ENCODE assay signal across 25 mouse cellular contexts in the genomic region with DNA sequence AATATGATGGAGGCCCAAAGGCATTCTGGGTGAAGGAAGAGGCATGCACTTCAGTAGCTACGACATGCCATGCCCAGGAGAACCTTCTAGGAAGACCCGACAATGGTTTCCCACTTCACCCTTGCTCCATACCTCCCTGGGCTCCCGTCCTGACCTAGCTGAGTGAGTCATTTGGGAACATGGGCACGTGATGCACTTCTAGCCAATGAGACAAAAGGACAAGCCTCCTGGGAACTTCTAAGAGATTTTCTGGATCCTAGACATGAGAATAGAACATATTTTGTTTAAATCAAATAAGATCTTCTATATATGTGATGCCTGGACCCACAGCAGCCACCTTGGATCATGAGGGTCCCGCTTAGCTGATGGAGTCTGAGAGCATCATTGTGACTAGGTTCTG. TPM values are rescaled to one million over a fixed set of nuclear protein-coding genes. Genes with fewer than 3 reads are reported as not detected.
"Had no signal": no experiment of that assay in that cellular context is flagged by ENCODE, and none has a peak within 500 bp of the region (broad histone marks: within the 10 kb centered on the region; RNA-seq: fewer than 3 reads in every experiment).

No protein-coding gene starts in this region.

- DNase-seq: kidney, adult 2 months; kidney, postnatal 10 days; kidney, postnatal 36 days; layer of hippocampus, adult 9-11 months; left cerebral cortex, postnatal 4 days; liver, postnatal 0 days; lung, embryonic 14.5 days; right cerebral cortex, adult 18-20 months; right cerebral cortex, postnatal 14 days; spleen, adult 18-20 months; thymus, postnatal 25 days had no signal

- H3K9ac ChIP-seq: kidney, embryonic 15.5 days; limb, embryonic 12.5 days; limb, embryonic 15.5 days; liver, embryonic 14.5 days; liver, postnatal 0 days; lung, embryonic 14.5 days; midbrain, embryonic 13.5 days; stomach, embryonic 15.5 days had no signal

- H3K9me3 ChIP-seq: kidney, embryonic 15.5 days; limb, embryonic 15.5 days; midbrain, embryonic 10.5 days; midbrain, embryonic 13.5 days; stomach, embryonic 15.5 days had no signal

- ATAC-seq: intestine, postnatal 0 days; liver, postnatal 0 days; lung, postnatal 0 days; midbrain, embryonic 13.5 days; midbrain, embryonic 16.5 days had no signal

- H3K27ac ChIP-seq: kidney, embryonic 15.5 days; left cerebral cortex, adult 2 months; limb, embryonic 12.5 days; limb, embryonic 15.5 days; liver, embryonic 14.5 days; macrophage; midbrain, embryonic 10.5 days; midbrain, embryonic 13.5 days; stomach, embryonic 15.5 days had no signal

- H3K4me3 ChIP-seq: kidney, embryonic 15.5 days; left cerebral cortex, adult 2 months; limb, embryonic 12.5 days; limb, embryonic 15.5 days; megakaryocyte, embryonic 14.5 days; midbrain, embryonic 10.5 days; midbrain, embryonic 13.5 days; stomach, embryonic 15.5 days had no signal

- H3K36me3 ChIP-seq: kidney, embryonic 15.5 days; limb, embryonic 12.5 days; limb, embryonic 15.5 days; midbrain, embryonic 10.5 days; midbrain, embryonic 13.5 days; stomach, embryonic 15.5 days had no signal

RNA-seq across cellular contexts. Expression of gene Doc2b, which starts 3.3 kb away (rescaled TPM):
- total RNA-seq: monocyte, adult 5-6 weeks had no signal
- polyA plus RNA-seq: liver, postnatal 0 days; macrophage had no signal
